Mouse (Mus musculus) embryonic facial prominence, embryonic 10.5 days (tissue): Measurements from ENCODE around the gene Phc2. TPM values are rescaled to one million over a fixed set of nuclear protein-coding genes. Genes with fewer than 3 reads are reported as not detected.

Experiments
- DNase-seq: peaks from one replicate; pipeline ENCODE4 v3.0.0-alpha.2; 2017; ENCODE audit warnings: low spot score
- H3K27ac ChIP-seq: fragments of 300-500 bp; sonication (generic); replicated peaks from 2 replicates; pipeline ENCODE4 v1.5.1; 2016; ENCODE audit warnings: mild to moderate bottlenecking
- H3K27me3 ChIP-seq: fragments of 300-500 bp; sonication (generic); replicated peaks from 2 replicates; pipeline ENCODE4 v1.6.1; 2016; ENCODE audit warnings: low read depth, mild to moderate bottlenecking; ENCODE audit not compliant: poor library complexity, severe bottlenecking
- H3K36me3 ChIP-seq: fragments of 300-500 bp; sonication (generic); replicated peaks from 2 replicates; pipeline ENCODE4 v1.6.1; 2016; ENCODE audit warnings: mild to moderate bottlenecking, moderate library complexity
- H3K4me1 ChIP-seq: fragments of 300-500 bp; sonication (generic); 2 replicates; pipeline ENCODE4 v1.6.1; 2016
- H3K4me3 ChIP-seq: fragments of 300-500 bp; sonication (generic); 2 replicates; pipeline ENCODE4 v1.5.1; 2016; ENCODE audit warnings: mild to moderate bottlenecking, moderate library complexity
- H3K9me3 ChIP-seq: fragments of 300-500 bp; sonication (generic); 2 replicates; pipeline ENCODE4 v1.6.1; 2016; ENCODE audit warnings: mild to moderate bottlenecking
- WGBS: fragments of 180-500 bp; shearing (Covaris S2); methylation state at CpG from one replicate; pipeline ENCODE4 v1.1.7; 2016; 5-methylcytosine and 5-hydroxymethylcytosine counted together
- polyA plus RNA-seq: library from polyadenylated mRNA; unstranded; fragments of >200 nt; fragmentation: Nextera tagmentation; extraction: Ambion mirVana; gene quantifications from 2 replicates; pipeline ENCODE4 v1.2.1, GENCODE M21; 2016

Gene Phc2
- polyA plus RNA-seq, 1 experiment from 2014 or later = 69.5 TPM

GRCm38 (mm10) chr4:128618963-128619362 is 35.5 kb upstream of the Phc2 start:
- no peaks in the 10 kb centered on the region for H3K36me3 ChIP-seq
- WGBS = 50% methylated on average over 2 of the region's 2 CpGs
- no peak for DNase-seq
- H3K27ac ChIP-seq = peak overlapping the region; percentile 59
- no peak overlapping the region for H3K4me3 ChIP-seq
- H3K4me1 ChIP-seq = peaks cover 32% of the 10 kb centered on the region
- peaks cover 36% of the 10 kb centered on the region for H3K27me3 ChIP-seq
- H3K9me3 ChIP-seq = no peaks in the 10 kb centered on the region

- 83% methylated on average over 6 of the region's 6 CpGs for WGBS
- Histone ChIP-seq H3K27ac (no peak overlapping the region), H3K4me3 (no peak overlapping the region), H3K36me3 (no peaks in the 10 kb centered on the region), H3K4me1 (peaks cover 32% of the 10 kb centered on the region), H3K27me3 (peaks cover 28% of the 10 kb centered on the region), H3K9me3 (no peaks in the 10 kb centered on the region)
- no peak for DNase-seq
Measured at GRCm38 (mm10) chr4:128620572-128620971, 33.9 kb upstream of the Phc2 start.

GRCm38 (mm10) chr4:128621109-128621508 is 33.4 kb upstream of the Phc2 start:
- H3K4me1 ChIP-seq = peaks cover 32% of the 10 kb centered on the region
- no peak overlapping the region for H3K4me3 ChIP-seq
- H3K9me3 ChIP-seq = no peaks in the 10 kb centered on the region
- H3K27me3 ChIP-seq = peaks cover 23% of the 10 kb centered on the region
- no peak for DNase-seq
- no peaks in the 10 kb centered on the region for H3K36me3 ChIP-seq
- 90% methylated on average over 8 of the region's 8 CpGs for WGBS
- H3K27ac ChIP-seq = no peak overlapping the region

- Histone ChIP-seq H3K4me1 (peaks cover 41% of the 10 kb centered on the region), H3K36me3 (no peaks in the 10 kb centered on the region), H3K4me3 (no peak overlapping the region), H3K27ac (no peak overlapping the region), H3K9me3 (no peaks in the 10 kb centered on the region), H3K27me3 (no peaks in the 10 kb centered on the region)
- DNase-seq = no peak
- 85% methylated on average over 7 of the region's 7 CpGs for WGBS
Measured at GRCm38 (mm10) chr4:128635451-128635850, 19.1 kb upstream of the Phc2 start.

GRCm38 (mm10) chr4:128635894-128636585 is 18.5 kb upstream of the Phc2 start:
- H3K9me3 ChIP-seq = no peaks in the 10 kb centered on the region
- 0 out of 2 replicates have a peak overlapping the region, but pooled peaks have one; percentile 37 for H3K27ac ChIP-seq
- peaks cover 41% of the 10 kb centered on the region for H3K4me1 ChIP-seq
- DNase-seq = no peak
- H3K4me3 ChIP-seq = no peak overlapping the region
- 65% methylated on average over 10 of the region's 10 CpGs for WGBS
- no peaks in the 10 kb centered on the region for H3K27me3 ChIP-seq
- no peaks in the 10 kb centered on the region for H3K36me3 ChIP-seq

GRCm38 (mm10) chr4:128637250-128637649 is 17.3 kb upstream of the Phc2 start:
- Histone ChIP-seq H3K4me1 (peaks cover 43% of the 10 kb centered on the region), H3K4me3 (no peak overlapping the region), H3K27ac (peak overlapping the region; percentile 48), H3K36me3 (no peaks in the 10 kb centered on the region), H3K9me3 (no peaks in the 10 kb centered on the region), H3K27me3 (no peaks in the 10 kb centered on the region; the same call in 1 of the 2 replicates)
- 49% methylated on average over 11 of the region's 11 CpGs for WGBS
- no peak for DNase-seq

GRCm38 (mm10) chr4:128638265-128638923 is 16.1 kb upstream of the Phc2 start:
- H3K4me1 ChIP-seq = peaks cover 46% of the 10 kb centered on the region
- no peaks in the 10 kb centered on the region; the same call in 1 of the 2 replicates for H3K27me3 ChIP-seq
- H3K4me3 ChIP-seq = no peak overlapping the region
- no peaks in the 10 kb centered on the region for H3K36me3 ChIP-seq
- WGBS = 87% methylated on average over 18 of the region's 18 CpGs
- no peak for DNase-seq
- H3K27ac ChIP-seq = peak overlapping the region; percentile 58
- no peaks in the 10 kb centered on the region for H3K9me3 ChIP-seq

- H3K4me3 ChIP-seq = no peak overlapping the region
- no peak for DNase-seq
- no peaks in the 10 kb centered on the region; the same call in 1 of the 2 replicates for H3K27me3 ChIP-seq
- WGBS = 57% methylated on average over 23 of the region's 23 CpGs
- H3K9me3 ChIP-seq = no peaks in the 10 kb centered on the region
- peaks cover 52% of the 10 kb centered on the region for H3K4me1 ChIP-seq
- H3K27ac ChIP-seq = peak overlapping the region; percentile 61
- H3K36me3 ChIP-seq = no peaks in the 10 kb centered on the region
Measured at GRCm38 (mm10) chr4:128641766-128642717, 12.5 kb upstream of the Phc2 start.

GRCm38 (mm10) chr4:128645896-128646295 is 8.6 kb upstream of the Phc2 start:
- no peak for DNase-seq
- 57% methylated on average over 6 of the region's 6 CpGs for WGBS

GRCm38 (mm10) chr4:128646762-128647161 is 7.7 kb upstream of the Phc2 start:
- 37% methylated on average over 7 of the region's 7 CpGs for WGBS
- no peaks in the 10 kb centered on the region; the same call in 1 of the 2 replicates for H3K27me3 ChIP-seq
- H3K36me3 ChIP-seq = no peaks in the 10 kb centered on the region
- no peaks in the 10 kb centered on the region for H3K9me3 ChIP-seq
- peak; percentile 40 for DNase-seq
- H3K27ac ChIP-seq = peak overlapping the region; percentile 20; the same call in 1 of the 2 replicates
- H3K4me3 ChIP-seq = no peak overlapping the region
- peaks cover 74% of the 10 kb centered on the region for H3K4me1 ChIP-seq

More at GRCm38 (mm10) chr4:128645896-128646295, 8.6 kb upstream of the Phc2 start:
- Histone ChIP-seq H3K27ac (0 out of 2 replicates have a peak overlapping the region, but pooled peaks have one; percentile 42), H3K36me3 (no peaks in the 10 kb centered on the region), H3K4me1 (peaks cover 71% of the 10 kb centered on the region), H3K4me3 (no peak overlapping the region), H3K27me3 (no peaks in the 10 kb centered on the region; the same call in 1 of the 2 replicates), H3K9me3 (no peaks in the 10 kb centered on the region)

GRCm38 (mm10) chr4:128648567-128649255 is 5.8 kb upstream of the Phc2 start:
- H3K4me1 ChIP-seq = peaks cover 77% of the 10 kb centered on the region
- no peak for DNase-seq

More at GRCm38 (mm10) chr4:128648567-128649255, 5.8 kb upstream of the Phc2 start:
- 59% methylated on average over 8 of the region's 8 CpGs for WGBS
- no peaks in the 10 kb centered on the region for H3K36me3 ChIP-seq
- H3K9me3 ChIP-seq = no peaks in the 10 kb centered on the region
- 0 out of 2 replicates have a peak overlapping the region, but pooled peaks have one; percentile 10 for H3K27ac ChIP-seq
- no peaks in the 10 kb centered on the region for H3K27me3 ChIP-seq
- no peak overlapping the region for H3K4me3 ChIP-seq
